Mouse (Mus musculus) layer of hippocampus, postnatal 36 days (tissue): ENCODE measurements around the gene Cdkn2a. TPM values are rescaled to one million over a fixed set of nuclear protein-coding genes. Genes with fewer than 3 reads are reported as not detected.
A peak's percentile ranks its signal among the peaks of the same experiment; 100 is the strongest.

Source experiments
- DNase-seq, 2 experiments: peaks; one replicate each; pipeline ENCODE4 v3.0.0; 2022
- total RNA-seq, 2 experiments: library from RNA; stranded (reverse); gene quantifications; 2 replicates each; pipeline ENCODE4 v1.2.3; 2021

The Cdkn2a gene
- total RNA-seq: not detected

DNA sequence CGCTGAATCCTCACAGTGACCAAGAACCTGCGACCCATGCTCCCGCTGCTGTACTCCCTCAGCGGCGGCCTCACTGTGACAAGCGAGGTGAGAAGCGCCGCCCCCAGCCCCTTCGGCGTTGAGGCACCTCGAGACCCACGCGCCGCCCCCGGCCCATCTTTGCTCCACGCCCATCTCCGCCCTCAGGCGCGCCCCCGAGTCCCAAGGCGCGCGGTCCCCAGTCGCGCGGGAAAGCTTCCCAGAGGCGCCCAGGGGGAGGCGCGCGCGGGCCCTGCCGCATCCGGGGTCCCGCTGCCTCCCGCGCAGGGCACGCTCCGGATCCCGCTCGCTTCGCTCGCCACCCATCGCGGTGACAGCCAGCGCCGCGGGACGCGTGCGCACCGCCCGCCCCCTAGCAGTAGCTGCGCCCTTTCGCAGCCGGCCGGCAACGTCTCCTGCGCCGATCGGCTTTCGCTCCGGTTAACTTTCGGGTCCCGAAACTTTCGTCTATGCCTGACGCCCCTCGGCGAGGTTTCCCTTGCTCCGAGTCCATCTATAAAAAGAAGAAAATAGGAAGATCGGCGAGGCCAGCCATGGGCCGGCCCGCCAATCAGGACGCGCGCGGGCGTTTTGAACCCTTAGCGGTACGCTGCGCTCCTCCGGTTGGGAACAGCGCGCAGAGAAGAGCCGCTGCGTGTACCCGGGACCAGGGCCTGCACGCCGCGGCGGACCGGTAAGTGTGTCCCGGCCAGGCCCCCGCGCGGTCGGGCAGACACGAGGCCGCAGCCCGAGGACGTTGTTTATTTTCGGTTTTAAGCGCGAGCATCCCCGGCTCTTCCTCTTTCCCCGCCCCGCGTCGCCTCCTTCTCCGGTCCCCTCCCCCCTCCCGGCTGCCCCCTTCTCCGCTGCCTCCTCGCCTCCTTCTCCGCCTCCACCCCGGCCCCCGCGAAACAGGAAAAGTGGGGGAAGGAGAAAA, at the start of gene Cdkn2a:
Gene Cdkn2a, minus strand, starts transcription at position 168 of the 955 bp plus-strand sequence.
- DNase-seq: peak; percentile 42 to 48

DNA sequence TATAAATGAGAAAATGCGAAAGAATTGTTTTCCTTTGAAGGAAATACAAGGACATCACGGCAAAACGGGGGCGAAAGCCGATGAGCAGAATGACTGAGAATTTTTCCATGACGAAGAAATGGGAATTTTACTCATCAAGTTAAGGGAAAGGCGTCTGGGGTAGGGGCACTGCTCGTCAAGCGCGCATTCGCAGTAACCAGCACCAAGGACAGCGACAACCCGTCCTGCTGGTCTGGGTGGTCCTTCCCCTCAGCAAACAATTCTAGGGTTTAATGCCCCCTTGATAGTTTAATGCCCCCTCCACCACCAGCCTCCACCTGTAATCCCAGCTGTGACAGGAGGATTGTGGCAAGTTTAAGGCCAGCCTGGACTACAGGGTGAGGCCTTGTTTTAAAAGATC, 19.0 kb upstream of the Cdkn2a start:
- no peak for DNase-seq

DNA sequence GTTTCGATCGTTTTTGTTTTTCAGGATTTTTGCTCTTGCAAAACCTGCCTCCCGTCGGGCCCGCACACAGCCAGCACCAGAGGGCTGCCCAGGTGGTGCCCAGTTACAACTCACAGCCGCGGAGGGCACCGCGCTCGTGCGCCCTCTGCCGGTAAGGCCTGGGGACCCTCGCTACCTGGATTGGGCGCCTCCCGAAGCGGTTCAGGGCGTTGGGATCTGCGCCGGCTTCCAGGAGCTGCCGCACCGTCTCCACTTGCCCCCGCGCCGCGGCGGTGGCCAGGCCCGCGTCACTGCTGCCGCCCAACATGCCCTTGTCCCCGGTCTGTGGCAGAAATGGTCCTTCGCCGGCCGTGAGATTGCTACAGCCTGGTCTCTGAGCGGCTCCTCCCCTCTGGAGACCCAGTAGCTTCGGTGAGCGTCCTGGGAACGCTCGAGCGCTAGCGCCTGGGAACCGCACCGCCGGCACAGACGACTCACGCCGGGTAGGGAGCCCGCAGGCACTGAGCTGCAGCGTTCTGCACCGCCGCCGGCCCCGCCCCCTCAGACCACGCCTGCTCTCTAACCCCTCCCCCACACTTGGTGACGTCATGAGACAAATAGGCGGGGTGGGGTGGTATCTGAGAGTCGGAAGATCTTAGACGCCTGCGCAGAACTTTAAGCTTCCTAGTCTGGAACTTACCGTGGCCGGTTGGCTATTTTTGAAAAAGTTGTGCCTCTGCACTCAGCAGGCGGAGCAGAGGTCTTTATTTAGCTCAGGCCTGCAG, 16.2 kb upstream of the Cdkn2a start, which contains the start of gene Cdkn2b:
Gene Cdkn2b, minus strand, starts transcription at position 549 of the 764 bp plus-strand sequence.
- DNase-seq: peak; percentile 66 to 70

DNA sequence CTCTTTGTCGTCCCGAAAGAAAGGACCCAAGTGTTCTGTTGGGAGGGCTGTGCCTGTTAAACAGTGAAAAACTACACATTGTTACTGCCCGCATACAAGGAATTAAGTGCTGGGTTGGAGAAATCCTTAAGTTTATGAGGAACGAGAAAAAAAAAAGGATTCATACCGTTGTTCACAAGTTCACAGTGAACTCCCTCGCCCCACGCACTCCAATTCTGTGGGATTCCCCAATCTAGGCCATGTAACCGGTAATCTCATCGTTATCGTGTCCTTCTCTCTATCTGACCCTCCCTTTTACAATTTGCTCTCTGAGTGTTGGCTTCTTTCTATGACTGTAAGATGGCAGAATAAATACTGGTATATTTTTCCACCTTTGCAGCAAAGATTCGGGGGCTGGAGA, 15.5 kb upstream of the Cdkn2a start:
- DNase-seq: no peak

DNA sequence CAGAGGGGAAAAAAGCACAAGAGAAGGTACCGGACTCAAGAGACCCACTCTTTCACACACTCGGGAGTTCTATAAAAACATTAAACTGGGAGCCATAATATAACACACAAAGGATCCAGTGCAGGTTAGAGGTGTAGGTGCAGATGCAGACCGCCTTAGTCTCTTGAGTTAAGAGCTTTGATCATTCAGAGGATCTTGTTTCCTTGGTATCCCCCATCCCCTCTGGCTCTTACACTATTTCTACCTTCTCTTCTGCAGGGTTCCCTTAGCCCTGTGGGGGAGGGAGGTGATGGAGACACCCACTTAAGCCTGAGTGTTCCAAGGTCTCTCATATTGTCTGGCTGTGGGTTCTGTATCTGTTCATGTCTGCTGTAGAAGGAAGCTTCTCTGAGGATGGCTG, 13.5 kb upstream of the Cdkn2a start:
- DNase-seq: no peak

DNA sequence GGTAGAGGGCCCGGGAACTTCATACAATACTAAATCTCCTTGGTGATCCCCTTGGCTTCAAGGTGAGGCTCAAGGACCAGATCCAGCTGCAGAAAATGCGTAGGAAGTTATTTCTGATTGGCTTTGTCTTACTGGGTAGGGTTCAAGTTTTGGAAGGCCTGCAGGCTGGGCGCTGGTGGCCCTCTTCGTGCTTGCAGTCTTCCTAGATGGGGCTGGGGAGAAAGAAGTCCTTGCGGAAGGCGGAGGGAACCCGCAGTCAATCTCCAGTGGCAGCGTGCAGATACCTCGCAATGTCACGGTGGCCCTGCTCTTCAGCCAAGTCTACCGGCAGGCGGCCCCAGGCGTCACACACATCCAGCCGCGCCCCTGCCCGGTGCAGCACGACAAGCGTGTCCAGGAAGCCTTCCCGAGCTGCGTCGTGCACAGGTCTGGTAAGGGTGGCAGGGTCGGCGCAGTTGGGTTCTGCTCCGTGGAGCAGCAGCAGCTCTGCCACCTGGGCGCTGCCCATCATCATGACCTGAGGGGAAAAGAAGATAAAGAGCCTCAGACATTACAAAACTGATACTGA, 12.4 kb upstream of the Cdkn2a start:
- DNase-seq: no peak

GRCm38 (mm10) chr4:89305691-89306090, 11.2 kb upstream of the Cdkn2a start:
- DNase-seq: no peak

- DNase-seq: no peak
These were observed 9.0 kb upstream of the Cdkn2a start for GRCm38 (mm10) chr4:89303281-89303995.

GRCm38 (mm10) chr4:89302129-89302528, 7.7 kb upstream of the Cdkn2a start:
- DNase-seq: no peak

- DNase-seq: no peak
These were observed 5.3 kb upstream of the Cdkn2a start for GRCm38 (mm10) chr4:89299721-89300120.

GRCm38 (mm10) chr4:89295441-89296220, 1.2 kb upstream of the Cdkn2a start:
- no peak for DNase-seq

DNA sequence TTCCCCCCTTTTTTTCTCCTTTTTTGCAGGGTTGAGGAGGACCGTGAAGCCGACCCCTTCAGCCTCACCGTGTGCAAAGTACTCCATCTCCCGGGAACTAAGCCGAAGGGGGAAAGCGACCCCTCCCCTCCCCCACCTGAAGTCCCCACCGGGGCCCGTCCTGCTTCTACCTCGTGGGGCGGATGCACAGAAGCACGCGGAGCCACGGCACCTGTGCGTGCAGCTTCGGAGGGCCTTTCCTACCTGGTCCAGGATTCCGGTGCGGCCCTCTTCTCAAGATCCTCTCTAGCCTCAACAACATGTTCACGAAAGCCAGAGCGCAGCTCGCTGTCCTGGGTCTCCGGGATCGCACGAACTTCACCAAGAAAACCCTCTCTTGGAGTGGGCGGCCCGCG, 365 bp downstream of the Cdkn2a start:
- DNase-seq: no peak

DNA sequence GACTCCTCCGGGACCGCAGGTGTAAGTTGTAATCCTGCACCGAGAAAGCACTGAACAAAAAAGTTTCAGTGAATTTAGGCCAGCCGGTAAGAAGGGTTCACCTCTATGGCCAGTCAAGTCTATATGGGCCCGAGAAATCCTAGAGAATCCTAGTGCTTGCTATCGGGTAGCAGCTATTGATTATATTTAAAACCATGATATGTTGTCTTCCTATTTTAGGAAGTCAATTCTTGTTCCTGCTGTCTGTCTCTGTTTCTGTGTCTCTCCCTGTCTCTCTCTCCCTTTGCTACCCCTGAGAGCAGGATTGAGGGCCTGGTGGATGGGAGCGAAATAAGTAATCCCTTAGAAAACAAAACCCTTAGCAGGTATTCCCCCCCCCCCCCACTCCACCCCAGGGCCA, 937 bp downstream of the Cdkn2a start:
- no peak for DNase-seq

GRCm38 (mm10) chr4:89289028-89289427, 5.4 kb downstream of the Cdkn2a start:
- DNase-seq: no peak

DNA sequence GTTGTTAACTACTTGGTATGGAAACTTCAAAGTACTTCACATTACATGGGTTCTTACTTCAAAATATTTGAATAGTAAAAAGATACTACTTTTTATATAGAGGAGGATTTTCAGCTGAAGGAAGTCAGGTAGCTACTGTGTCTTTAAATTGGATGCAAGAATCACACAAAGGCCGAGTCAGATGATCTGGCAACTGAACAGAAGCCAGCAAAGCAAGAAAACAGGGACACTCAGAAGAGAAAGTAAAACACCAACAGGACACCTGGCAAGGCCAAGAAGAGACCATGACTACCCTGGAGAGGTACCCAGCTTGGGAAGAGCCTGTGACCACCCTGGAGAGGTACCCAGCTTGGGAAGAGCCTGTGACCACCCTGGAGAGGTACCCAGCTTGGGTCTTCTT, 7.9 kb downstream of the Cdkn2a start:
- no peak for DNase-seq

GRCm38 (mm10) chr4:89285688-89286087, 8.8 kb downstream of the Cdkn2a start:
- DNase-seq: no peak

- DNase-seq: no peak
These were observed 11.8 kb downstream of the Cdkn2a start for GRCm38 (mm10) chr4:89282661-89283060.

- DNase-seq: no peak
These were observed 12.4 kb downstream of the Cdkn2a start for GRCm38 (mm10) chr4:89282036-89282566.

GRCm38 (mm10) chr4:89281236-89281635, 13.2 kb downstream of the Cdkn2a start:
- DNase-seq: no peak

GRCm38 (mm10) chr4:89279641-89280040, 14.8 kb downstream of the Cdkn2a start:
- no peak for DNase-seq

DNA sequence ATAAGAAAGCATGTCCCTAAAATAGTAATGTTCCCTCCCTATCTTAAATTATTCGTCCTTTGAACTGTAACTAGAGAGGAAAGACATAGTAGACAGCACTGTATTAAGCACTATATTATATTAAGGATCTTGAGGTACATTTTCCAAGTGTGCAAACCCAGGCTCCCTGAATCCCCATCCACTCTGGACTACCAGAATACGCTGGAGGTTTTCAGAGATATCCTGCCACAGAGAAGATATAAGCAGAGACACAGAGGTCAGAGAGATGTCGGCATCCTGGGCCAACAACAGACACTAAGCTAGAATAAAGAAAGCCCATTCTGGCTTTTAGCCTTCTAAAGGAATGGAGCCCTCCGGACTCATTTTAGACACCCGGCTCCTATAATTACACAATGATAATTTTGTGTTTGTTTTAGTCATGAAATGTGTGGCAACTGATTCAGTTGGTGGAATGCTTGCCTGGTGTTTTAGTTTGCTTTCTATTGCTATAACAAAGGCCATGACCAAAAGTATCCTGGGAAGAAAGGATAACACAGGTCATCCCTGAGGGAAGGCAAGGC, 17.0 kb downstream of the Cdkn2a start:
- no peak for DNase-seq
